12 mouse cellular contexts compared by ENCODE assay signal in genomic region chr16:33740416-33740815, GRCm38 (mm10). TPM values are rescaled to one million over a fixed set of nuclear protein-coding genes. Genes with fewer than 3 reads are reported as not detected.
DNase-seq lines count a peak whose midpoint lies in the region; ATAC-seq and TF ChIP-seq lines count a peak whose summit lies in the region.
"Had no signal": no experiment of that assay in that cellular context is flagged by ENCODE, and none has a peak within 500 bp of the region (broad histone marks: within the 10 kb centered on the region; RNA-seq: fewer than 3 reads in every experiment).

No protein-coding gene starts in this region.

- H3K27me3 ChIP-seq in heart, embryonic 13.5 days (replicated peaks), result no peaks in the 10 kb centered on the region
- H3K27me3 ChIP-seq in embryonic facial prominence, embryonic 10.5 days (replicated peaks; ENCODE audit: low read depth, poor library complexity, severe bottlenecking), result no peaks in the 10 kb centered on the region
- H3K27me3 ChIP-seq in forebrain, embryonic 16.5 days (replicated peaks; ENCODE audit: control insufficient read depth, insufficient read depth, low read length), result no peaks in the 10 kb centered on the region
- H3K27me3 ChIP-seq: CH12.LX; liver, embryonic 13.5 days had no signal

- DNase-seq in heart, postnatal 10 days, result no peak
- DNase-seq in left cerebral cortex, postnatal 4 days, result peak; percentile 48
- DNase-seq in left cerebral cortex, adult 2 months (ENCODE audit: extremely low spot score in 1 of 2, low spot score in 2 of 2), result no peak
- DNase-seq in embryonic facial prominence, embryonic 10.5 days (ENCODE audit: low spot score), result no peak
- no peak for DNase-seq in embryo, embryonic 11 days
- DNase-seq: liver, embryonic 13.5 days had no signal

- 59% methylated on average over 6 of the region's 6 CpGs for WGBS in heart, embryonic 13.5 days
- 62% methylated on average over 6 of the region's 6 CpGs for WGBS in embryonic facial prominence, embryonic 10.5 days
- 45% methylated on average over 6 of the region's 6 CpGs for WGBS in forebrain, embryonic 16.5 days

- peak overlapping the region; percentile 34 for H3K27ac ChIP-seq in heart, embryonic 13.5 days (replicated peaks)
- H3K27ac ChIP-seq in left cerebral cortex, adult 2 months, result no peak overlapping the region
- peak overlapping the region; percentile 55 for H3K27ac ChIP-seq in embryonic facial prominence, embryonic 10.5 days (replicated peaks)
- H3K27ac ChIP-seq in forebrain, embryonic 16.5 days (ENCODE audit: low read length), result peak overlapping the region; percentile 25
- H3K27ac ChIP-seq: liver, embryonic 13.5 days; stomach, postnatal 0 days had no signal

- H3K9me3 ChIP-seq in heart, embryonic 13.5 days, result no peaks in the 10 kb centered on the region
- H3K9me3 ChIP-seq in embryonic facial prominence, embryonic 10.5 days, result no peaks in the 10 kb centered on the region
- no peaks in the 10 kb centered on the region for H3K9me3 ChIP-seq in forebrain, embryonic 16.5 days (ENCODE audit: control insufficient read depth, low read length)
- H3K9me3 ChIP-seq: liver, embryonic 13.5 days; megakaryocyte, embryonic 14.5 days had no signal

- peaks cover 94% of the 10 kb centered on the region for H3K36me3 ChIP-seq in heart, embryonic 13.5 days
- peaks cover 36% of the 10 kb centered on the region for H3K36me3 ChIP-seq in embryonic facial prominence, embryonic 10.5 days (replicated peaks)
- peaks cover 2% of the 10 kb centered on the region; the same call in 1 of the 2 replicates for H3K36me3 ChIP-seq in forebrain, embryonic 16.5 days (ENCODE audit: control insufficient read depth, insufficient read depth)

- no peak overlapping the region for H3K9ac ChIP-seq in heart, embryonic 13.5 days
- no peak overlapping the region for H3K9ac ChIP-seq in forebrain, embryonic 16.5 days (replicated peaks; ENCODE audit: low read depth, low read length)
- H3K9ac ChIP-seq: liver, embryonic 13.5 days had no signal

- TF ChIP-seq CTCF in left cerebral cortex, adult 2 months (IDR thresholded peaks at IDR 0.05), result no peak

- no peak for ATAC-seq in heart, embryonic 13.5 days (ENCODE audit: extremely low read depth, insufficient number of reproducible peaks, low FRiP score, low TSS enrichment)
- ATAC-seq in forebrain, embryonic 16.5 days, result no peak

- no peak overlapping the region for H3K4me3 ChIP-seq in heart, embryonic 13.5 days
- no peak overlapping the region for H3K4me3 ChIP-seq in left cerebral cortex, adult 2 months
- no peak overlapping the region for H3K4me3 ChIP-seq in embryonic facial prominence, embryonic 10.5 days
- no peak overlapping the region for H3K4me3 ChIP-seq in forebrain, embryonic 16.5 days (replicated peaks; ENCODE audit: low read length)
- H3K4me3 ChIP-seq: liver, embryonic 13.5 days; megakaryocyte, embryonic 14.5 days had no signal

- intact Hi-C loops in heart, postnatal 10 days (cut with DNase I), result loop anchor here (2.0 to 5.0 kb wide), 3 partner anchors 48 to 433 kb away; no protein-coding TSS in a partner anchor
- intact Hi-C loops in left cerebral cortex, postnatal 4 days (cut with DNase I), result loop anchor here (2.0 to 5.0 kb wide), 2 partner anchors 358 to 434 kb away; partner anchors contain the start of gene Zfp148
- intact Hi-C loops in left cerebral cortex, adult 2 months (cut with DNase I), result loop anchor here (2.0 to 5.0 kb wide), 3 partner anchors 180 to 548 kb away; partner anchors contain the start of gene Zfp148

- H3K4me1 ChIP-seq in heart, embryonic 13.5 days, result peaks cover 36% of the 10 kb centered on the region
- peaks cover 61% of the 10 kb centered on the region for H3K4me1 ChIP-seq in embryonic facial prominence, embryonic 10.5 days
- peaks cover 54% of the 10 kb centered on the region for H3K4me1 ChIP-seq in forebrain, embryonic 16.5 days (replicated peaks; ENCODE audit: control insufficient read depth, insufficient read depth, low read length)

- no peak overlapping the region for H3K4me2 ChIP-seq in heart, embryonic 13.5 days
- H3K4me2 ChIP-seq in forebrain, embryonic 16.5 days (ENCODE audit: low read length), result no peak overlapping the region
- H3K4me2 ChIP-seq: liver, embryonic 13.5 days had no signal

RNA-seq across cellular contexts. Expression of gene Muc13, which starts 53.4 kb away (rescaled TPM):
- 0.09 and 0.13 TPM in 2 replicates for polyA plus RNA-seq in heart, embryonic 13.5 days (2015; fragmentation: Nextera tagmentation; extraction: Ambion mirVana)
- under 1 TPM in 1 of 2 experiments, not detected in 1; 0.07 TPM for total RNA-seq in heart, postnatal 10 days (2021)
- total RNA-seq in left cerebral cortex, postnatal 4 days (2021), result not detected
- under 1 TPM; 0.12 to 0.23 TPM for total RNA-seq in left cerebral cortex, adult 2 months (2021)
- polyA plus RNA-seq in embryonic facial prominence, embryonic 10.5 days (2016; fragmentation: Nextera tagmentation; extraction: Ambion mirVana), result 0.10 and 0.14 TPM in 2 replicates
- polyA plus RNA-seq in forebrain, embryonic 16.5 days (2015; fragmentation: Nextera tagmentation; extraction: Ambion mirVana), result 0.11 TPM in 1 of 2 replicates, not detected in the other
- total RNA-seq: adrenal gland, postnatal 25 days; CH12.LX had no signal

RNA-seq across cellular contexts. Expression of gene Heg1, which starts 56.2 kb away (rescaled TPM):
- 32.3 and 33.7 TPM in 2 replicates for polyA plus RNA-seq in heart, embryonic 13.5 days (2015; fragmentation: Nextera tagmentation; extraction: Ambion mirVana)
- 100 to 1,000 TPM; 234 to 263 TPM for total RNA-seq in heart, postnatal 10 days (2021)
- 10 to 100 TPM; 22.5 to 23.0 TPM for total RNA-seq in left cerebral cortex, postnatal 4 days (2021)
- 10 to 100 TPM; 31.0 to 35.5 TPM for total RNA-seq in left cerebral cortex, adult 2 months (2021)
- 11.8 and 15.0 TPM in 2 replicates for polyA plus RNA-seq in embryonic facial prominence, embryonic 10.5 days (2016; fragmentation: Nextera tagmentation; extraction: Ambion mirVana)
- polyA plus RNA-seq in forebrain, embryonic 16.5 days (2015; fragmentation: Nextera tagmentation; extraction: Ambion mirVana), result 18.6 and 19.7 TPM in 2 replicates

Comparison
In these comparisons a context has a peak if more than half of its experiments do, and no peak if none do; other contexts are left out.
1. RNA of gene Heg1, which starts 56.2 kb away (total RNA-seq): 234 to 263 TPM in heart, postnatal 10 days; 31.0 to 35.5 TPM in left cerebral cortex, adult 2 months and 22.5 to 23.0 TPM in left cerebral cortex, postnatal 4 days; every median in the first group is over 4 times any median in the second.